Mouse (Mus musculus): Measurements from ENCODE around the gene Rapgef6. TPM values are rescaled to one million over a fixed set of nuclear protein-coding genes. Genes with fewer than 3 reads are reported as not detected.

Rapgef6 gene
- 26.7 and 26.9 TPM in 2 replicates for polyA plus RNA-seq (2014; fragmentation: Nextera tagmentation; extraction: Ambion mirVana)

DNA sequence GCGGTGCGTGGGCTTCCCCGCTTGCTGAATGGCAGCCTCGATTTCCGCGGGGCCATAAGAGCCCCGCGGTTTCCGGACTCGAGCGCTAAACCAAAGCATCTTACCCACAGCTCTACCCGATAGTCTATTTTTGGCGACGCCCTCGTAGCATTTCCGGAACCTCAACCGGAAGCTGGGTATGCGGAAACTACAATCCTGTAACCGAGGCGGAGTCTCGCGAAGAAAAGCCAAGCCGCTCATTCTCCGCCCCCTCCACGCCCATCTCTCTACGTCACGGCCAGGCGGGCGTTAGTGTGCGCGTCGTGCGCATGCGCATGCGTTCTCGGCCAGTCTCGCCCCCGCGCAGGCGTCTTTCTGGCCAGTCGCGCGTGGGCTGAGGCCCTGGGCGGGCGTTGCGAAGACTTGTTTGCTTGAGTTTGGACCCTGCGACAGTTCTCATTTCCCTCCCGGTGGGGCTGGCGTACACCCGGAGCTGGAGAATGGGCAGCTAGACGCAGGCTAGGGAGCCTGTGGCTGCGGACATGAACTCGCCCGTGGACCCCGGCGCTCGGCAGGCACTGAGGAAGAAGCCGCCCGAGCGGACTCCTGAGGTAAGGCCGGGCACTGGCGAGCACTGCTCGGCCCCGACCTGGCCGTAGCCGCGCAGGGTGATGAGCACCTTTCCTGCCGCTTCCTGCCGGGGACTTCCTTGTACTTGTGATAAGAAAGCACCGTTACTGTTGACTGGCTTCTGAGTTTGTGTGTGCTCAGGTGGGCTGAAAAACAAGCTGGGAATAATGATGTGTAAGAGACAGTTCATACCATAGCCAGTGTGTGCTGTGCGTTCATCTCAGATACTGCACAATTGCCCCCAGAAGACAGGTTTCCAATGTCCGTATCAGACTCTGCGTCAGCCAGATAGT lies at the start of gene Rapgef6:
TSS of gene Rapgef6 (plus strand) at position 319 of the 902 bp plus-strand sequence.
- WGBS: under 1% methylated on average over 73 of the region's 73 CpGs
- peak within 1 kb of the TSS; percentile 89 for H3K9ac ChIP-seq (ENCODE audit: low read length)
- ATAC-seq (ENCODE audit: insufficient number of reproducible peaks, insufficient read depth, low FRiP score, low read depth): peak; percentile 93
- peaks cover 5 to 35% of the 10 kb centered on the region in 2 experiments for H3K4me1 ChIP-seq (ENCODE audit: control insufficient read depth in 2 of 2, insufficient read depth in 2 of 2, low read length in 2 of 2)
- no peaks in the 10 kb centered on the region for H3K27me3 ChIP-seq (ENCODE audit: control insufficient read depth, insufficient read depth, low read length)
- H3K36me3 ChIP-seq (ENCODE audit: control insufficient read depth, insufficient read depth, low read length): no peaks in the 10 kb centered on the region
- H3K9me3 ChIP-seq (ENCODE audit: control insufficient read depth, low read length): no peaks in the 10 kb centered on the region
- peak within 1 kb of the TSS; percentile 78 to 98 for H3K4me3 ChIP-seq (ENCODE audit: control insufficient read depth in 1 of 2, insufficient read depth in 1 of 2, low read depth in 1 of 2, low read length in 2 of 2)
- H3K4me2 ChIP-seq (ENCODE audit: low read length): peak within 1 kb of the TSS; percentile 78
- H3K27ac ChIP-seq (replicated peaks in 1 of 2; ENCODE audit: control insufficient read depth in 1 of 2, insufficient read depth in 1 of 2, low read depth in 2 of 2, low read length in 2 of 2): peak within 1 kb of the TSS; percentile 95 to 98

DNA sequence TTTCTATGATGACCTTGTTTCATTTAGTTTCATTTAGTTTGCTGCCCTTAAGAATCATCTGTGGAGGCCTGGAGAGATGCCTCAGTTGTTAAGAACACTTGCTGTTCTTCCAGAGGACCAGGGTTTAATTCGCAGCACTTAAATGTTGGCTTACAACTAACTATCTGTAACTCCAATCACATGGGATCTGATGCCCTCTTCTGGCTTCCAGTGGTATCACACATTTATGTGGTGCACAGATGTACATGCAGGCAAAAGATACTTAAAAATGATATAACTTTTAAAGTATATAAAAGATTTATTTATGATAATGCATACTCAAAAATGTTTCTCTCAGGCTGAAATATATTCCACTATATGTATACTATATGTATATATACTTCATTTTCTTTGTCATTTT lies 44.2 kb upstream of the Rapgef6 start:
- Histone ChIP-seq H3K27ac (replicated peaks in 1 of 2; ENCODE audit: control insufficient read depth in 1 of 2, insufficient read depth in 1 of 2, low read depth in 2 of 2, low read length in 2 of 2) (no peak overlapping the region), H3K36me3 (ENCODE audit: control insufficient read depth, insufficient read depth, low read length) (peaks cover 34% of the 10 kb centered on the region), H3K4me2 (ENCODE audit: low read length) (no peak overlapping the region), H3K4me1 (ENCODE audit: control insufficient read depth in 2 of 2, insufficient read depth in 2 of 2, low read length in 2 of 2) (no peaks in the 10 kb centered on the region), H3K9me3 (ENCODE audit: control insufficient read depth, low read length) (no peaks in the 10 kb centered on the region), H3K27me3 (ENCODE audit: control insufficient read depth, insufficient read depth, low read length) (no peaks in the 10 kb centered on the region), H3K9ac (ENCODE audit: low read length) (no peak overlapping the region), H3K4me3 (ENCODE audit: control insufficient read depth in 1 of 2, insufficient read depth in 1 of 2, low read depth in 1 of 2, low read length in 2 of 2) (no peak overlapping the region)
- 84% methylated on average over 1 of the region's 1 CpGs for WGBS
- ATAC-seq (ENCODE audit: insufficient number of reproducible peaks, insufficient read depth, low FRiP score, low read depth): no peak

DNA sequence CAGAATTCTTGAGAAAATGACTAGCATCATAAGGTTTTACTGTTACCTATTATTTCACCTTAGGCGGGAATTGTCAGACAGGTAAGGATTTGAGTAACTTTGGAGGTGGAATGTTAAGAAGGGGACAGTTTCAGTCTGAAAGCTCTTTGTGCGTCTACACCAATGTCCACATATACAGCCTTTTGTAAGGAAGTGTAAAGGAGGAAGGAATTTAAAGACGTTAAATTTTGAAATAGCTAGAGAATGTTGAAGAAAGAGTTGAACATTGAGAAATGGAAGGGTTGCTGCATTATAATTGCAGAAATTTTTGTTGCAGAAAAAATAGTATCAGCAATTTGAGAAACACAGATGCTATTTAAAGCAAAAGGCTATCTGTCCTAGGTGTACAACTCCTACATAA lies 36.6 kb upstream of the Rapgef6 start:
- no peak overlapping the region for H3K27ac ChIP-seq (replicated peaks in 1 of 2; ENCODE audit: control insufficient read depth in 1 of 2, insufficient read depth in 1 of 2, low read depth in 2 of 2, low read length in 2 of 2)
- no peak for ATAC-seq (ENCODE audit: insufficient number of reproducible peaks, insufficient read depth, low FRiP score, low read depth)

DNA sequence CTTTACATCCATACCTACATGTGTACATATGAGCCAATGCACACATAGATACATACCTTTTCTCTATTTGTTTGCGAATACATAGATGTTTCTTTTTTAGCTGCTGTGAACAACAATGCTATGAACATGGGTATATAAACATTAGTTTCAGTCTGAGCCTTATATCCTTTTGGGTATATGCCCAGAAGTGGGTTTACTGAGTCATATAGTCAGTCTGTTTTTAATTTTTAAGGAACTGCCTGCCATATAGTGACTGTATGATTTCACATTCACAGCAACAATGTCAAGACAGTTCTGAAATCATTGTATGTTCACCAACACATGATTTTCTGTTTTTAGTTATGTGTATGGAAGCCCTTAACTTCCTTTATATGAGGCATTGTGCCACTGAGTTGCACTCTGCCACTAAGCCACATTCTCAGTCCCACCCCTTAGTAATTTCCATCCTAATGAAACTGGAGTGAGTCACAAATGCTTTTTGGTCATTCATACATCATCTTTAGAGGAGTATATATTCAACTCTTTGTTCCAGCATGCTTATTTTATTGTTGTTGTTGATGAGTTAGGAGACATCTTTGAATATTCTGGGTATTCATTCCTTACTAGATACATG lies 30.6 kb upstream of the Rapgef6 start:
- H3K9me3 ChIP-seq (ENCODE audit: control insufficient read depth, low read length): no peaks in the 10 kb centered on the region
- H3K36me3 ChIP-seq (ENCODE audit: control insufficient read depth, insufficient read depth, low read length): peaks cover 47% of the 10 kb centered on the region
- no peak overlapping the region for H3K4me2 ChIP-seq (ENCODE audit: low read length)
- H3K9ac ChIP-seq (ENCODE audit: low read length): no peak overlapping the region
- H3K27me3 ChIP-seq (ENCODE audit: control insufficient read depth, insufficient read depth, low read length): no peaks in the 10 kb centered on the region
- H3K4me3 ChIP-seq (ENCODE audit: control insufficient read depth in 1 of 2, insufficient read depth in 1 of 2, low read depth in 1 of 2, low read length in 2 of 2): no peak overlapping the region
- H3K4me1 ChIP-seq (ENCODE audit: control insufficient read depth in 2 of 2, insufficient read depth in 2 of 2, low read length in 2 of 2): 0 out of 4 replicates have a peak, but pooled peaks cover 0 to 4% of the 10 kb centered on the region in 2 experiments
- 98% methylated on average over 1 of the region's 1 CpGs for WGBS
- no peak overlapping the region for H3K27ac ChIP-seq (replicated peaks in 1 of 2; ENCODE audit: control insufficient read depth in 1 of 2, insufficient read depth in 1 of 2, low read depth in 2 of 2, low read length in 2 of 2)
- ATAC-seq (ENCODE audit: insufficient number of reproducible peaks, insufficient read depth, low FRiP score, low read depth): no peak

More for the DNA sequence above, 36.6 kb upstream of the Rapgef6 start:
- 86% methylated on average over 3 of the region's 3 CpGs for WGBS
- H3K9ac ChIP-seq (ENCODE audit: low read length): no peak overlapping the region
- no peak overlapping the region for H3K4me2 ChIP-seq (ENCODE audit: low read length)
- H3K4me3 ChIP-seq (ENCODE audit: control insufficient read depth in 1 of 2, insufficient read depth in 1 of 2, low read depth in 1 of 2, low read length in 2 of 2): no peak overlapping the region
- H3K4me1 ChIP-seq (ENCODE audit: control insufficient read depth in 2 of 2, insufficient read depth in 2 of 2, low read length in 2 of 2): peaks cover 0 to 5% of the 10 kb centered on the region in 2 experiments; a peak in 1 of 4 replicates
- no peaks in the 10 kb centered on the region for H3K27me3 ChIP-seq (ENCODE audit: control insufficient read depth, insufficient read depth, low read length)
- no peaks in the 10 kb centered on the region for H3K9me3 ChIP-seq (ENCODE audit: control insufficient read depth, low read length)
- peaks cover 29% of the 10 kb centered on the region for H3K36me3 ChIP-seq (ENCODE audit: control insufficient read depth, insufficient read depth, low read length)

DNA sequence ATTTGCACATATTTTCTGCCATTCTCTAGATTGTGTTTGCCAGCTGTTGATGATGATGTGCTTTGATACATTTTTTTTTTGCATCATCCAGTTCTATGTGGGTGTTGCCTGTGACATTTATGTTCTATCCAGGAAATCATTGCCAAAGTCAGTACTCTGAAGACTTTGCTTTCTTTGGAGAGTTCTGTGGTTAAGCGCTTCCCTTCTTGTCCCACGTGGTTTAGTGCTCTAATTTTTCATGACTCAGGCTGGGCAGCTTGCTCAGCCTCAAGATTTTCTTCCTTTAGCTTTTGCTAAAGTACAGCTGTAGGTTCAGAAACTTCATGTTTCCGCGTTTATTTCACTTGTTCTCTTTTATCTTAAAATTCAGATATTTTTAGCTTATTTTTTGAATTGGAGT lies 30.1 kb upstream of the Rapgef6 start:
- WGBS: 79% methylated on average over 4 of the region's 4 CpGs
- no peak overlapping the region for H3K27ac ChIP-seq (replicated peaks in 1 of 2; ENCODE audit: control insufficient read depth in 1 of 2, insufficient read depth in 1 of 2, low read depth in 2 of 2, low read length in 2 of 2)
- H3K4me2 ChIP-seq (ENCODE audit: low read length): no peak overlapping the region
- no peak overlapping the region for H3K9ac ChIP-seq (ENCODE audit: low read length)
- H3K36me3 ChIP-seq (ENCODE audit: control insufficient read depth, insufficient read depth, low read length): peaks cover 47% of the 10 kb centered on the region
- no peak for ATAC-seq (ENCODE audit: insufficient number of reproducible peaks, insufficient read depth, low FRiP score, low read depth)
- no peak overlapping the region for H3K4me3 ChIP-seq (ENCODE audit: control insufficient read depth in 1 of 2, insufficient read depth in 1 of 2, low read depth in 1 of 2, low read length in 2 of 2)
- H3K27me3 ChIP-seq (ENCODE audit: control insufficient read depth, insufficient read depth, low read length): no peaks in the 10 kb centered on the region
- H3K4me1 ChIP-seq (ENCODE audit: control insufficient read depth in 2 of 2, insufficient read depth in 2 of 2, low read length in 2 of 2): 0 out of 4 replicates have a peak, but pooled peaks cover 0 to 4% of the 10 kb centered on the region in 2 experiments
- no peaks in the 10 kb centered on the region for H3K9me3 ChIP-seq (ENCODE audit: control insufficient read depth, low read length)

DNA sequence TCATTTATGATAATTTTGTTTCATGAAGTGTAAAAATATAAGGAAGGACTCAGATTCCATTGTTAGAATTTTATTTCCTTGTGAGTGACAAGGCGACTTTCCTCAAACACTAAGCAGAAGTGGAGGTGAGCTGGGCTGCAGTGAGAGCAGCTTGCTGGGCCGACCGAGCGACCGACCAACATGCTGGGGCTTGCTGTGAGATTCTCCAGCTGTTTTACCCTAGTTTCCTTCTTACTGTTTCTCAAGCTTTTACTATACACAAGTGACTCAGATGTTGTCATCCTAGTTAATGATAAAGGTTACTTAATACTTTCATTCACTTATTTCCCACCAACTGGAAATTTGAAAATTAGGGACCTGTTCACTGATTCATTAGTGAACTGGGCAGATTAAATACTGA lies 22.8 kb upstream of the Rapgef6 start:
- Histone ChIP-seq H3K36me3 (ENCODE audit: control insufficient read depth, insufficient read depth, low read length) (peaks cover 58% of the 10 kb centered on the region), H3K4me3 (ENCODE audit: control insufficient read depth in 1 of 2, insufficient read depth in 1 of 2, low read depth in 1 of 2, low read length in 2 of 2) (no peak overlapping the region), H3K9me3 (ENCODE audit: control insufficient read depth, low read length) (no peaks in the 10 kb centered on the region), H3K27ac (replicated peaks in 1 of 2; ENCODE audit: control insufficient read depth in 1 of 2, insufficient read depth in 1 of 2, low read depth in 2 of 2, low read length in 2 of 2) (no peak overlapping the region), H3K9ac (ENCODE audit: low read length) (no peak overlapping the region), H3K4me1 (ENCODE audit: control insufficient read depth in 2 of 2, insufficient read depth in 2 of 2, low read length in 2 of 2) (peaks cover 0 to 6% of the 10 kb centered on the region in 2 experiments; a peak in 2 of 4 replicates), H3K4me2 (ENCODE audit: low read length) (no peak overlapping the region), H3K27me3 (ENCODE audit: control insufficient read depth, insufficient read depth, low read length) (no peaks in the 10 kb centered on the region)
- ATAC-seq (ENCODE audit: insufficient number of reproducible peaks, insufficient read depth, low FRiP score, low read depth): no peak
- 81% methylated on average over 5 of the region's 5 CpGs for WGBS

DNA sequence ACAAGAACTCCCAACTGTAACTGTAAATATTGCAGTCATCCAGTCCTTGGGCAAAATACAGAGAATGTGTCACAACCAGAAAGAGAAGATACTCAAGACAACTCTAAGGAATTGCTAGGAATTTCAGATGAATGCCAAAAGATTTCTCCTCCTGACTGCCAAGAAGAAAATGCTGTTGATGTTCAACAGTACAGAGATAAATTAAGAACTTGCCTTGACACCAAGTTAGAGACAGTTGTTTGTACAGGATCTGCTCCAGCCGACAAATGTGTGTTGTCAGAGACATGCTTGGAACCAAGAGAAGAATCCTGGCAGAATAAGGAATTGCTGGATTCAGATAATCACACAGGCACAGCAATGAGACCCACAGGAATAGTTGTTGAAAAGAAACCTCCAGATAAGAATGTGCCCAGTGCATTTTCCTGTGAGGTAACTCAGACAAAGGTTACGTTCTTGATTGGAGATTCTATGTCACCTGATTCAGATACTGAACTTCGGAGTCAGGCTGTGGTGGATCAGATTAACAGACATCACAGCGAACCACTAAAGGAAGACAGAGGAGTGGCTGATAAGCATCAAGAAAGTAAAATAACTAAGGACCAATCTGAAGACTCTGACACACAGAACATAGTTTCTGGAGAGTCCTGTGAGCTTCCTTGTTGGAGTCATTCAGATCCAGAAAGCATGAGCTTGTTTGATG lies 20.0 kb upstream of the Rapgef6 start:
- no peak overlapping the region for H3K4me2 ChIP-seq (ENCODE audit: low read length)
- peaks cover 62% of the 10 kb centered on the region for H3K36me3 ChIP-seq (ENCODE audit: control insufficient read depth, insufficient read depth, low read length)
- 48% methylated on average over 4 of the region's 4 CpGs for WGBS
- H3K27ac ChIP-seq (replicated peaks in 1 of 2; ENCODE audit: control insufficient read depth in 1 of 2, insufficient read depth in 1 of 2, low read depth in 2 of 2, low read length in 2 of 2): no peak overlapping the region; a peak in 1 of 4 replicates
- no peak for ATAC-seq (ENCODE audit: insufficient number of reproducible peaks, insufficient read depth, low FRiP score, low read depth)
- no peak overlapping the region for H3K9ac ChIP-seq (ENCODE audit: low read length)
- H3K9me3 ChIP-seq (ENCODE audit: control insufficient read depth, low read length): no peaks in the 10 kb centered on the region
- no peaks in the 10 kb centered on the region for H3K27me3 ChIP-seq (ENCODE audit: control insufficient read depth, insufficient read depth, low read length)
- H3K4me1 ChIP-seq (ENCODE audit: control insufficient read depth in 2 of 2, insufficient read depth in 2 of 2, low read length in 2 of 2): peaks cover 0 to 6% of the 10 kb centered on the region in 2 experiments; a peak in 2 of 4 replicates
- no peak overlapping the region for H3K4me3 ChIP-seq (ENCODE audit: control insufficient read depth in 1 of 2, insufficient read depth in 1 of 2, low read depth in 1 of 2, low read length in 2 of 2)

Data from heart, embryonic 14.5 days (tissue).